Mouse (Mus musculus) heart, postnatal 14 days (tissue): ENCODE data around the gene Ttll8. TPM values are rescaled to one million over a fixed set of nuclear protein-coding genes. Genes with fewer than 3 reads are reported as not detected.

Experiments
- DNase-seq, 2 experiments: peaks; one replicate each; pipeline ENCODE4 v3.0.0; 2021 to 2022
- intact Hi-C: fragments of 180-260 bp; cut with DNase I; formaldehyde crosslinking; loops from one replicate; pipeline ENCODE4 v1.15.1; 2025
- long read RNA-seq, 2 experiments: library from polyadenylated mRNA; stranded (forward); transcript quantifications; one replicate each; pipeline ENCODE4 v2.0.0; 2021
- total RNA-seq, 2 experiments: library from RNA; stranded (reverse); gene quantifications; 2 replicates each; pipeline ENCODE4 v1.2.3; 2021

The Ttll8 gene
- total RNA-seq: not detected
- long read RNA-seq, experiment 1: 0 reads
- long read RNA-seq, experiment 2: 0 reads

- intact Hi-C loops: no loop called here
Measured at GRCm38 (mm10) chr15:88954368-88955072, at the start of gene Ttll8. Gene Ttll8 (minus strand): TSS chr15:88954418.

GRCm38 (mm10) chr15:89001245-89001644 lies 47.0 kb upstream of the Ttll8 start:
- intact Hi-C loops: no loop called here

More at GRCm38 (mm10) chr15:88954368-88955072, at the start of gene Ttll8:
- DNase-seq: no peak

GRCm38 (mm10) chr15:89000367-89000766 lies 46.1 kb upstream of the Ttll8 start:
- no peak for DNase-seq
- intact Hi-C loops: no loop called here

More at GRCm38 (mm10) chr15:89001245-89001644, 47.0 kb upstream of the Ttll8 start:
- DNase-seq: no peak

- intact Hi-C loops: loop anchor here (5.0 kb wide), 1 partner anchor 172 kb away; no protein-coding TSS in a partner anchor
- DNase-seq: peak; percentile 9 to 17
Measured at GRCm38 (mm10) chr15:88999124-88999523, 44.9 kb upstream of the Ttll8 start.

- intact Hi-C loops: loop anchor here (5.0 kb wide), 1 partner anchor 171 kb away; no protein-coding TSS in a partner anchor
- DNase-seq: no peak
Measured at GRCm38 (mm10) chr15:88998636-88999035, 44.4 kb upstream of the Ttll8 start.

- intact Hi-C loops: no loop called here
- no peak for DNase-seq
Measured at GRCm38 (mm10) chr15:88989236-88989635, 35.0 kb upstream of the Ttll8 start.

GRCm38 (mm10) chr15:88982534-88983079 lies 28.4 kb upstream of the Ttll8 start, which contains the start of gene Mov10l1:
Gene Mov10l1 (plus strand): TSS chr15:88982909.
- intact Hi-C loops: no loop called here
- DNase-seq: no peak

GRCm38 (mm10) chr15:88979138-88979446 lies 24.9 kb upstream of the Ttll8 start:
- intact Hi-C loops: no loop called here

GRCm38 (mm10) chr15:88978281-88979137 lies 24.3 kb upstream of the Ttll8 start, which contains the start of gene Mlc1:
Gene Mlc1 (minus strand): TSS chr15:88979007.
- intact Hi-C loops: no loop called here
- DNase-seq: no peak

More at GRCm38 (mm10) chr15:88979138-88979446, 24.9 kb upstream of the Ttll8 start:
- no peak for DNase-seq

- intact Hi-C loops: no loop called here
- DNase-seq: no peak
Measured at GRCm38 (mm10) chr15:88972300-88972699, 18.1 kb upstream of the Ttll8 start.

GRCm38 (mm10) chr15:88964070-88964578 lies 9.9 kb upstream of the Ttll8 start:
- intact Hi-C loops: no loop called here

GRCm38 (mm10) chr15:88957522-88957921 lies 3.3 kb upstream of the Ttll8 start:
- intact Hi-C loops: no loop called here
- no peak for DNase-seq

More at GRCm38 (mm10) chr15:88964070-88964578, 9.9 kb upstream of the Ttll8 start:
- DNase-seq: no peak

GRCm38 (mm10) chr15:88955342-88955741 lies 1.1 kb upstream of the Ttll8 start:
- no peak for DNase-seq
- intact Hi-C loops: no loop called here

GRCm38 (mm10) chr15:88951246-88951645 lies 3.0 kb downstream of the Ttll8 start:
- no peak for DNase-seq
- intact Hi-C loops: no loop called here

GRCm38 (mm10) chr15:88946851-88947250 lies 7.4 kb downstream of the Ttll8 start:
- intact Hi-C loops: no loop called here
- no peak for DNase-seq

GRCm38 (mm10) chr15:88943896-88944551 lies 10.2 kb downstream of the Ttll8 start:
- DNase-seq: no peak
- intact Hi-C loops: no loop called here

- intact Hi-C loops: no loop called here
- DNase-seq: no peak
Measured at GRCm38 (mm10) chr15:88942783-88943182, 11.4 kb downstream of the Ttll8 start.

- intact Hi-C loops: no loop called here
- no peak for DNase-seq
Measured at GRCm38 (mm10) chr15:88937291-88937650, 16.9 kb downstream of the Ttll8 start.

GRCm38 (mm10) chr15:88936619-88937290 lies 17.5 kb downstream of the Ttll8 start:
- intact Hi-C loops: no loop called here

GRCm38 (mm10) chr15:88934141-88934540 lies 20.1 kb downstream of the Ttll8 start:
- intact Hi-C loops: loop anchor here (2.0 kb wide), 1 partner anchor 177 kb away; no protein-coding TSS in a partner anchor
- DNase-seq: peak; percentile 15 to 26

More at GRCm38 (mm10) chr15:88936619-88937290, 17.5 kb downstream of the Ttll8 start:
- no peak for DNase-seq
